In the genomic region with DNA sequence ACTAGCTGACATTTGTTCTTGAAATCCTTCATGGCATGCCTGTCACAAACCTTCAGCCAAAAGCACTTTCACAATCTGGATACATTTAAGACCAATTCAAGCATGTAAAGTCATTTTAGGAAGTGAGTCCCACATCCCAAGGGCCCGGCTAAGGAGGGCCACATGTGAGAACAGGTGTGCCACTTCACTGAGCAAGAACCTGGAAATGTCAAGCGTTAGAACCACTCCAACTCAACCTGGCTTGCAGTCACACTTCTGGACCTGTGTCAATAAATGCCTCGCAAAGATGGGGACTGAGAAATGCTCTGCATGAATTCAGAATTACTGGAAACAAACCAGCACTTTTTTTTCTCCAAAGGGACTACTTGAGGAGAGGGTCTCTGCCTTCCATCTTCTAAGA, we compare ENCODE assay signal across 9 mouse cellular contexts. TPM values are rescaled to one million over a fixed set of nuclear protein-coding genes. Genes with fewer than 3 reads are reported as not detected.
A peak's percentile ranks its signal among the peaks of the same experiment; 100 is the strongest.
DNase-seq lines count a peak whose midpoint lies in the region; ATAC-seq and TF ChIP-seq lines count a peak whose summit lies in the region.
"Had no signal": no experiment of that assay in that cellular context is flagged by ENCODE, and none has a peak within 500 bp of the region (broad histone marks: within the 10 kb centered on the region; RNA-seq: fewer than 3 reads in every experiment).

No protein-coding gene starts in this region.

- intact Hi-C loops in gastrocnemius, adult 2 months (cut with DNase I): no loop called here

- no peaks in the 10 kb centered on the region for H3K27me3 ChIP-seq in limb, embryonic 12.5 days
- H3K27me3 ChIP-seq in limb, embryonic 10.5 days (ENCODE audit: low read depth, poor library complexity, severe bottlenecking): no peaks in the 10 kb centered on the region
- H3K27me3 ChIP-seq in liver, embryonic 12.5 days (replicated peaks): no peaks in the 10 kb centered on the region
- no peaks in the 10 kb centered on the region for H3K27me3 ChIP-seq in stomach, embryonic 15.5 days (replicated peaks)
- no peaks in the 10 kb centered on the region for H3K27me3 ChIP-seq in hindbrain, embryonic 14.5 days (ENCODE audit: control insufficient read depth, insufficient read depth, low read length)

- peak overlapping the region; percentile 31 for H3K4me2 ChIP-seq in limb, embryonic 12.5 days
- H3K4me2 ChIP-seq in liver, embryonic 12.5 days: 0 out of 2 replicates have a peak overlapping the region, but pooled peaks have one; percentile 41
- peak overlapping the region; percentile 57 for H3K4me2 ChIP-seq in stomach, embryonic 15.5 days
- no peak overlapping the region for H3K4me2 ChIP-seq in hindbrain, embryonic 14.5 days (replicated peaks)

- H3K27ac ChIP-seq in gastrocnemius, adult 2 months: peak overlapping the region; percentile 90
- peak overlapping the region; percentile 79 for H3K27ac ChIP-seq in limb, embryonic 12.5 days
- H3K27ac ChIP-seq in limb, embryonic 10.5 days: no peak overlapping the region
- H3K27ac ChIP-seq in liver, embryonic 12.5 days: no peak overlapping the region
- H3K27ac ChIP-seq in stomach, embryonic 15.5 days: peak overlapping the region; percentile 93
- H3K27ac ChIP-seq in hindbrain, embryonic 14.5 days: no peak overlapping the region

- no peak for DNase-seq in gastrocnemius, adult 2 months
- DNase-seq in gastrocnemius, adult 18-20 months (ENCODE audit: low spot score): no peak
- no peak for DNase-seq in limb, embryonic 10.5 days (ENCODE audit: low spot score)
- no peak for DNase-seq in thymus, postnatal 25 days
- DNase-seq in hindbrain, embryonic 14.5 days (ENCODE audit: low spot score): no peak
- DNase-seq: spleen, adult 18-20 months had no signal

- H3K9ac ChIP-seq in limb, embryonic 12.5 days (replicated peaks): no peak overlapping the region
- H3K9ac ChIP-seq in liver, embryonic 12.5 days: no peak overlapping the region
- no peak overlapping the region for H3K9ac ChIP-seq in stomach, embryonic 15.5 days
- no peak overlapping the region for H3K9ac ChIP-seq in hindbrain, embryonic 14.5 days

- 0 out of 2 replicates have a peak, but pooled peaks have one; percentile 21 for ATAC-seq in limb, embryonic 12.5 days (ENCODE audit: insufficient number of reproducible peaks, insufficient read depth, low FRiP score, low TSS enrichment, low read depth)
- no peak for ATAC-seq in liver, embryonic 12.5 days
- no peak for ATAC-seq in stomach, embryonic 15.5 days (ENCODE audit: insufficient read depth, low FRiP score, low read depth)
- no peak for ATAC-seq in hindbrain, embryonic 14.5 days (ENCODE audit: low FRiP score)

- TF ChIP-seq CTCF in gastrocnemius, adult 2 months (IDR thresholded peaks at IDR 0.05): no peak

- H3K4me1 ChIP-seq in limb, embryonic 12.5 days (replicated peaks): peaks cover 26% of the 10 kb centered on the region
- H3K4me1 ChIP-seq in limb, embryonic 10.5 days: peaks cover 21% of the 10 kb centered on the region
- no peaks in the 10 kb centered on the region for H3K4me1 ChIP-seq in liver, embryonic 12.5 days
- peaks cover 12% of the 10 kb centered on the region; the same call in 1 of the 2 replicates for H3K4me1 ChIP-seq in stomach, embryonic 15.5 days
- H3K4me1 ChIP-seq in hindbrain, embryonic 14.5 days (replicated peaks; ENCODE audit: control insufficient read depth, insufficient read depth, low read length): peaks cover 4% of the 10 kb centered on the region; the same call in 1 of the 2 replicates

- H3K4me3 ChIP-seq in gastrocnemius, adult 2 months: peak overlapping the region; percentile 84
- H3K4me3 ChIP-seq in limb, embryonic 12.5 days (replicated peaks): no peak overlapping the region
- H3K4me3 ChIP-seq in limb, embryonic 10.5 days: no peak overlapping the region
- no peak overlapping the region for H3K4me3 ChIP-seq in liver, embryonic 12.5 days
- peak overlapping the region; percentile 43; the same call in 1 of the 2 replicates for H3K4me3 ChIP-seq in stomach, embryonic 15.5 days (replicated peaks)
- no peak overlapping the region for H3K4me3 ChIP-seq in hindbrain, embryonic 14.5 days (replicated peaks; ENCODE audit: low read length)

- 55% methylated on average over 3 of the region's 3 CpGs for WGBS in limb, embryonic 12.5 days
- 88% methylated on average over 3 of the region's 3 CpGs for WGBS in limb, embryonic 10.5 days
- WGBS in liver, embryonic 12.5 days (ENCODE audit: insufficient replicate concordance): 59% methylated on average over 3 of the region's 3 CpGs
- 47% methylated on average over 3 of the region's 3 CpGs for WGBS in stomach, embryonic 15.5 days
- 78% methylated on average over 3 of the region's 3 CpGs for WGBS in hindbrain, embryonic 14.5 days

- H3K9me3 ChIP-seq in limb, embryonic 12.5 days: no peaks in the 10 kb centered on the region
- no peaks in the 10 kb centered on the region for H3K9me3 ChIP-seq in limb, embryonic 10.5 days (replicated peaks)
- no peaks in the 10 kb centered on the region for H3K9me3 ChIP-seq in liver, embryonic 12.5 days (replicated peaks)
- H3K9me3 ChIP-seq in stomach, embryonic 15.5 days: no peaks in the 10 kb centered on the region
- 0 out of 2 replicates have a peak, but pooled peaks cover 4% of the 10 kb centered on the region for H3K9me3 ChIP-seq in hindbrain, embryonic 14.5 days (ENCODE audit: control insufficient read depth, low read length)

- H3K36me3 ChIP-seq in limb, embryonic 12.5 days: no peaks in the 10 kb centered on the region
- no peaks in the 10 kb centered on the region for H3K36me3 ChIP-seq in limb, embryonic 10.5 days
- H3K36me3 ChIP-seq in liver, embryonic 12.5 days: no peaks in the 10 kb centered on the region
- H3K36me3 ChIP-seq in stomach, embryonic 15.5 days: no peaks in the 10 kb centered on the region
- no peaks in the 10 kb centered on the region for H3K36me3 ChIP-seq in hindbrain, embryonic 14.5 days (replicated peaks; ENCODE audit: control insufficient read depth, insufficient read depth)

RNA-seq across cellular contexts. Expression of a gene that starts 0.7 kb away (rescaled TPM):
- total RNA-seq in gastrocnemius, adult 2 months (2021): 10 to 100 TPM; 24.9 to 34.6 TPM
- 10 to 100 TPM; 22.3 to 34.1 TPM for total RNA-seq in gastrocnemius, adult 18-20 months (2021)
- polyA plus RNA-seq in limb, embryonic 12.5 days (2016; fragmentation: Nextera tagmentation; extraction: Ambion mirVana): 6.3 and 8.2 TPM in 2 replicates
- polyA plus RNA-seq in limb, embryonic 10.5 days (2016; fragmentation: Nextera tagmentation; extraction: Ambion mirVana): 1.9 and 3.1 TPM in 2 replicates
- 28.1 and 30.9 TPM in 2 replicates for polyA plus RNA-seq in liver, embryonic 12.5 days (2016; fragmentation: Nextera tagmentation; extraction: Ambion mirVana)
- 83.9 and 87.4 TPM in 2 replicates for polyA plus RNA-seq in stomach, embryonic 15.5 days (2015; fragmentation: Nextera tagmentation; extraction: Ambion mirVana)
- 8.8 and 9.1 TPM in 2 replicates for polyA plus RNA-seq in hindbrain, embryonic 14.5 days (2014; fragmentation: Nextera tagmentation; extraction: Ambion mirVana)

Comparison
In these comparisons a context has a peak if more than half of its experiments do, and no peak if none do; other contexts are left out.
1. H3K27ac ChIP-seq: peak in gastrocnemius, adult 2 months (single experiment), limb, embryonic 12.5 days (single experiment) and stomach, embryonic 15.5 days (single experiment); none in limb, embryonic 10.5 days (single experiment), liver, embryonic 12.5 days (single experiment) and hindbrain, embryonic 14.5 days (single experiment).
2. H3K4me3 ChIP-seq: peak in gastrocnemius, adult 2 months (single experiment) and stomach, embryonic 15.5 days (single experiment); none in limb, embryonic 12.5 days (single experiment), limb, embryonic 10.5 days (single experiment), liver, embryonic 12.5 days (single experiment) and hindbrain, embryonic 14.5 days (single experiment).